Mouse (Mus musculus) urinary bladder, postnatal 4 days (tissue): Measurements from ENCODE around the gene Plcd3.

ENCODE experiments used
- DNase-seq, 2 experiments: peaks; one replicate each; pipeline ENCODE4 v3.0.0; 2021 to 2022; ENCODE audit warnings: low spot score in 2 of 2

Plcd3 gene

GRCm38 (mm10) chr11:103066191-103067050, 35.0 kb downstream of the Plcd3 start:
- DNase-seq, result no peak

DNA sequence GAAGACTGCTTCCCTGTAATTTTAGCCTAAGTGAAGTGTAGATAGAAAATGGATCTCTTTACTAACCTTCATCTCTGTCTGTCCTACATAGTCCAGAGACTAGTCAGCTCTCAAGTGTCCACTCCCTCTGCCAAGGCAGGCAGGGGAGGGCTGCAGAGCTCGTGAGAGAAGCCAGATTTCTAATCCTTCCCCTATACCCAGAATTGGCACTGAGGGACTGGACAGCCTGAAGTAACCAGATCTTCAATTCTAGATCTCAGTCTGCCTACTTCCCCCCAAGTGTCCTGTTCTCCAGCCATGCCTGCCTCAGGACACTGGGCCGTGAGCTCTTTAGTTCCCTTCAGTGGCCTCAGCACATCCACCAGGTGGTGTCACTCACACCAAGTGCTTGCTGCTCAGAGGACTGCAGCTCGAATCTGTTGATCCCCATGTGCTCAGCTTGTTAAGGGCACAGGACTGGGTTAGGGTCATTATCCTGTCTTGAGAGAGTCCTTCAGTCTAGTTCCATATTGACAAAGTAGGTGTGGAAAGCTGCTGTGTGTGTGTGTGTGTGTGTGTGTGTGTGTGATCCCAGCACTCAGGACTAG, 42.9 kb downstream of the Plcd3 start:
- DNase-seq, result no peak

- DNase-seq, result no peak
These were observed 44.8 kb downstream of the Plcd3 start for GRCm38 (mm10) chr11:103056636-103057035.

GRCm38 (mm10) chr11:103054798-103055197, 46.7 kb downstream of the Plcd3 start:
- peak; percentile 54 to 74 for DNase-seq

GRCm38 (mm10) chr11:103053191-103054076, 48.0 kb downstream of the Plcd3 start:
- DNase-seq, result no peak

GRCm38 (mm10) chr11:103052078-103052477, 49.4 kb downstream of the Plcd3 start:
- DNase-seq, result no peak

GRCm38 (mm10) chr11:103051249-103051691, 50.2 kb downstream of the Plcd3 start:
- DNase-seq, result peak in 1 of 2 experiments; percentile 45

DNA sequence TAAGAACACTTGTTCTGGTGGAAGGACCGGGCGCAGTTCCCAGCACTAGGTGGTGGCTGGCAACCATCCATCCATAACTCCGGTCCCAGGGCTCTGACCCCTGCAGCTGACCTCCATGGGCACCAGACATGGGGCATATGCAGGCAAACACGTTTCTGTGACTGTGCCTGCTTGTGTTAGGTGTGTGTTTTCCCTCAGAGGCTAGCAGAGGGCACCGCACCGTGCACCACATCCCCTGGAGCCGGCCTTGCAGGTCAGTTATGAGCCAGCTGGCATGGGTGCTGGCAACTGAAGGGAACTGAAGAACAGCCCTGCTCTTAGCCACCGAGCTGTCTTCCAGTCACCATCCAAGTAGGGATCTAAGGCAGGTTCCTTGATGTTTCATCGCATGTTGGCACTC, 51.3 kb downstream of the Plcd3 start:
- no peak for DNase-seq

GRCm38 (mm10) chr11:103049611-103050010, 51.8 kb downstream of the Plcd3 start:
- no peak for DNase-seq

DNA sequence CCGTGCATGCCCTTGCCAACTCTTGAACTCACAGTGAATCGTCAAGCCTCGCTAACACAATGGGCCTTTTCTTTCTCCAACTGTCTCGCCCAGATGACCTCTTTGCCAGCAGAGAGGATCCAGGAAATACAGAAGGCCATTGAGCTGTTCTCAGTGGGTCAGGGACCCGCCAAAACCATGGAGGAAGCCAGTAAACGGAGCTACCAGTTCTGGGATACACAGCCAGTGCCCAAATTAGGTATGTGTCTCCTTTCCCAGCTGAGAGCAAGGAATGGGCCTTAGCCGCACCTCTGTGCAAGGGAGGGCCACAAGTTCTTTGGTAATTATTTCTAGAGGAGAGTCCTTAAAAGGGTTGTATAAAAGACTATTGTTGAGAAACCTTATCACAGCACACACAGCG, 55.2 kb downstream of the Plcd3 start:
- no peak for DNase-seq

GRCm38 (mm10) chr11:103043982-103044381, 57.5 kb downstream of the Plcd3 start:
- DNase-seq, result no peak

DNA sequence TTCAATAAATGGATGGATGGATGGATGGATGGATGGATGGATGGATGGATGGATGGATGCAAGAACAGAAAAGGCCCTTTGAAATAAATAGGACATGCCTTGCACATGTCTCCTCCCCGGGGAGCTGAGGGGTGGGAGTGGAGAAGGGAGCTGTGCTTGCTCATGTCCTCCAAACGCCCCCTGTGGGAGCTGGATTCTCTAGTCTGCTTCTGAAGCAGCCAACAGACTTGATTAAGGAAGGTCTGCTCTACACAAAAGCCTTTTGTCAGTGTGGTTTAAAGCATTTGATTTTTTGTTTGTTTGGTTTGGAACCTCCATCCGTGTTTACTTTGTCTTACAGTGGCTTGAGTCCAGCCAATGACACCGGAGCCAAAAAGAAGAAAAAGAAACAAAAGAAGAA, 58.6 kb downstream of the Plcd3 start:
- DNase-seq, result no peak

GRCm38 (mm10) chr11:103038037-103038436, 63.4 kb downstream of the Plcd3 start:
- DNase-seq, result no peak

DNA sequence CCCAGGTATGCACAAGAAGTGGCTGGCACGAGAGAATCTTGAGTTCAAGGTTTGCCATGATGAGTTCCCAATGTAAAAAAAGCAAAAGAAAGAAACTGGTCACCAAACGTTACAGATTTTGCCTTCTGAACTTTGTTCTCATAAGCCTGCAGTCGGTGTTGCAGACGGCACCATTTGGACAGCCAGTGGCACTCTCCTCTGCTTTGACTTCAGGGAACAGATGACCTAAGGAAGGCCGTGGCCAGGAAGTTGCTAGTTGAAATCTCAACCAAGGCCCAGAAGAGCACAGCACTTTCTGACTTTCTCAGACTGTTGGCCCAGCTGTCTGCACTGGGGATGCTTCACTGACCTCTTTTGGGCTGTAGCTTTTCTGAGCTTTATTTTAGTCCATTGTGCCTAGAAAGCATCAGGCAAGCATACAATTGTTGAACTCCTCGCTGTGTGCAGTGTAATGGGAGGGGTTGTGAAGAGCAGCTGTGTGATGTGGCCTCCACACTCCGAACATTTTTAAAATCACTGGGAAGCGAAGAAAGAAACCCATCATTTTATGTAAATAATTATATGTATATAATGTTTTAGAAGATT, 64.5 kb downstream of the Plcd3 start:
- DNase-seq, result no peak

DNA sequence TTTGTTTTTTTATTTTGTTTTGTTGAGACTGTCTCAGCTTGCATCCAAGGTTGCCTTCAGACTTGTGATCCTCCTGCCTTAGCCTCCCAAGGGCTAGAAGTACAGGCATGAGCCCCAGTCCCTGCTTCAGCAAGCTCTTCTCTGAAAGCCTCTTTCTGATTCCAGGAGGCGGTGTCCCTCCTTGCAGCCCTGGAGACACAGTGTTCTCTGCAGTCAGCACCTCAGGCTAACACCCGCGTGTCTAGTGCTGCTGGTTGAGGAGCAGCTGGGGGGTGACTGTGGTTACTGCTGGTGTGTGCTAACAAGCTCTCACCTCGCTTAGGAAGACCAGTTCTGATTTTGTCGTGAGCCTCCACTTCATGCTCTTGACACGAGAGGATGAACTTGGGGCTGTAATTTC, 66.5 kb downstream of the Plcd3 start:
- DNase-seq, result no peak

GRCm38 (mm10) chr11:103033030-103033429, 68.4 kb downstream of the Plcd3 start:
- DNase-seq, result no peak

DNA sequence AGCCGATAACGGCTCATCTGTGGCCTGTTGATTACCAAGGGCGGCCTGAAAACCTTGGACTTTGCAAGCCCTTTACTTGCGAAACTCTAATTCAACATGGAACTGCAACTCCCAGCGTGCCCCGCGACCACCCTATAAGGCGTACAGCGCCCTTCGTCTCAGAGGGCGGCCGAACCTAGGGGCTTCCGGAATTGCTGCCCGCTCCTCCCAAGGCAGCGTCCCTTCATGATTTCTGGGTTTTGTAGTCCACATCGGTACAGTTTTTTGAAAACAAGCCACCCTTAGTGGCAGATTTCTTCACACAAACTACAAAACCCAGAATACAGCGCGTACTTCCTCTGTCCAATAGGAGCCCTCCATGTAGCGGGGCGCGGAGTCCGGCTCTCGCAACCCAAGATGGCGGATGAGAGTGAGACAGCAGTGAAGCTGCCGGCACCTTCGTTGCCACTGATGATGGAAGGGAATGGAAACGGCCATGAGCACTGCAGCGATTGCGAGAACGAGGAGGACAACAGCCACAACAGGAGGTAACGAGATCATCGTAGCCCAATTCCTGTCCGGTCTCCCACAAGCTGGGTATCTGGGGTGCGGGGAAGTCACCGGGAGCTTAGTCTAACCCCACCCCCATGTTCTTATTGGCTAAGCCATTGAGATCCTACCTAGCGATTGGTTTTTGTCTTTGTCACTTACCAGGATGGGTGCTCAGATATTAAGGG, 73.1 kb downstream of the Plcd3 start, which contains the start of the genes Nmt1 and Dcakd:
Gene Nmt1 (plus strand): TSS at position 15 of the 716 bp plus-strand sequence.
Gene Dcakd (minus strand): TSS at position 158 of the 716 bp plus-strand sequence.
- DNase-seq, result peak; percentile 89

- no peak for DNase-seq
These were observed 73.8 kb downstream of the Plcd3 start for GRCm38 (mm10) chr11:103027570-103028175.

DNA sequence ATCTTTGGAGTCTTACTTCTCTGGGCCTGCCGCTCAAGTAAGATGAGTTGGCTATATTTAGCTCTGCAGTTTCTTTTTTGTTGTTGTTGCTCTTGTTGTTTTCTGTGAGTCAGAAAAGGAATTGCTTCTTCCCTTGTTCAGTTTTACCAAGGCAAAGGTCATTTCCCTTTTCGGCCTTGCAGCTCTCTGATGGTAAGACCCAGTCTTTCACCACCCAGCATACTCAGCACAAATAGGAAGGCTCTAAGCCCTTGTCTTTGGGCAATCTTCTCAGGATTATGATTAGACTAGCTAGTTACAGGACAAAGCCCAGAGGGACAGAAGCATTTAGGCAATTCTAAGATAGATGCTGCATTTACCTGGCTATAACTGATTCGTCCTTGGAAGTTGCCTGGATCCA, 74.6 kb downstream of the Plcd3 start:
- no peak for DNase-seq

DNA sequence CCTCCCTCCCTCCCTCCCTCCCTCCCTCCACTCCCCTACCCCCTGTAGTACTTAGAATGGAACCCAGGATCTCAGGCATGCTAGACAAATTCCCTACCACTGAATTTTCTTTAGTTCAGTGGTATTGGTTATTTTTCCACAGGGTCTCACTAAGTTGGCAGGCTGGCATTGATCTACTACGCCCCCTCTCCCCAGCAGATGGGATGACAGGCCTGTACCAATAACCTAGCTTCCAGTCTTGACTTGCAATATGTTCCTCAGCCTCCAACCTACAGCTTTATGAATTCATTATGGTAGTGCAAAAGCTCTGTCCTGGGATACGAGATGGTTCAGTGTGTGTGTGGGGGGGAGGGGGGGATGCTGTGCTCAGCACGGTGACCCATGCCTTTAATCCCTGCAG, 77.5 kb downstream of the Plcd3 start:
- no peak for DNase-seq
